Mouse (Mus musculus): ENCODE measurements around the gene Hscb. TPM values are rescaled to one million over a fixed set of nuclear protein-coding genes. Genes with fewer than 3 reads are reported as not detected.
A peak's percentile ranks its signal among the peaks of the same experiment; 100 is the strongest.

The Hscb gene
- total and polyA plus RNA-seq, 3 experiments = 56.7 to 94.2 (median 65.3) TPM

GRCm38 (mm10) chr5:110835959-110836358 lies 3.6 kb downstream of the Hscb start:
- peak; percentile 65 for ATAC-seq (ENCODE audit: extremely low read depth, insufficient number of reproducible peaks, low FRiP score, poor library complexity, severe bottlenecking)

GRCm38 (mm10) chr5:110831036-110831720 lies 8.4 kb downstream of the Hscb start:
- no peaks in the 10 kb centered on the region for H3K9me3 ChIP-seq (replicated peaks)
- H3K36me3 ChIP-seq (replicated peaks) = peaks cover 80% of the 10 kb centered on the region
- ATAC-seq (ENCODE audit: extremely low read depth, insufficient number of reproducible peaks, low FRiP score, poor library complexity, severe bottlenecking) (no peak), DNase-seq (ENCODE audit: low spot score) (no peak)
- H3K4me1 ChIP-seq (ENCODE audit: insufficient read depth, low read depth, low read length) = peaks cover 22% of the 10 kb centered on the region
- TF ChIP-seq GATA1 (IDR thresholded peaks at IDR 0.05; ENCODE audit: borderline replicate concordance, low read length) (no peak), POLR2AphosphoS5 (IDR thresholded peaks at IDR 0.05; ENCODE audit: insufficient replicate concordance, low read depth, low read length) (no peak), CTCF (IDR thresholded peaks at IDR 0.05; ENCODE audit: low read depth, low read length) (no peak), GATA2 (IDR thresholded peaks at IDR 0.05; ENCODE audit: borderline replicate concordance, low read depth, low read length) (no peak), TAL1 (conservative IDR thresholded peaks at IDR 0.05; ENCODE audit: low read depth, low read length) (no peak)
- no peak overlapping the region for H3K4me3 ChIP-seq (ENCODE audit: low read depth, low read length)
- H3K27me3 ChIP-seq (ENCODE audit: insufficient read depth, low read length) = no peaks in the 10 kb centered on the region

More at GRCm38 (mm10) chr5:110835959-110836358, 3.6 kb downstream of the Hscb start:
- peak; percentile 75 for DNase-seq (ENCODE audit: low spot score)
- Histone ChIP-seq H3K36me3 (replicated peaks) (peaks cover 45% of the 10 kb centered on the region), H3K4me1 (ENCODE audit: insufficient read depth, low read depth, low read length) (peaks cover 34% of the 10 kb centered on the region), H3K9me3 (replicated peaks) (no peaks in the 10 kb centered on the region), H3K4me3 (ENCODE audit: low read depth, low read length) (peak overlapping the region; percentile 51; the same call in 1 of the 2 replicates), H3K27me3 (ENCODE audit: insufficient read depth, low read length) (no peaks in the 10 kb centered on the region)
- TF ChIP-seq TAL1 (conservative IDR thresholded peaks at IDR 0.05; ENCODE audit: low read depth, low read length) (peak; percentile 89), CTCF (IDR thresholded peaks at IDR 0.05; ENCODE audit: low read depth, low read length) (peak; percentile 21; the same call in 1 of the 2 replicates), GATA1 (IDR thresholded peaks at IDR 0.05; ENCODE audit: borderline replicate concordance, low read length) (no peak)

DNA sequence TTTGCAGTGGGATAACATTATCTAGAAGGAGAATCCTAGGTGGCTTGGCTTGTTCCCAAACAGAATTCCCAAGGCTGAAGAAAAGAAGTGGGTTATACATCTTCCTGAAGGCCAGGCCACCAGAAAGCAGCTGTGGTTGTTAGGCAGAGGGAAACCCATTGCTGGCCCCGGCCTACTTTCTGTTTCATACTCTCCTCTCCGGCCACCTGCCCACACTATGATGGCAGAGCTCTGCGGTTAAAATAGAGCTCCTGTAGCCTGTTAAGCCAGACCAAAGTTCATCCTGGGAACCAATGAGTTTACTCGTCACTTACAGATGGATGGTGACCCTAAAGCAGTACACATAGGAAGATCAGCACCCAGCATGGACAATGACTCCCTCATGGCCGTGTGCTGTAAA lies 12.0 kb downstream of the Hscb start:
- Histone ChIP-seq H3K27me3 (ENCODE audit: insufficient read depth, low read length) (no peaks in the 10 kb centered on the region), H3K9me3 (replicated peaks) (no peaks in the 10 kb centered on the region), H3K4me1 (ENCODE audit: insufficient read depth, low read depth, low read length) (no peaks in the 10 kb centered on the region; the same call in 1 of the 2 replicates), H3K4me3 (ENCODE audit: low read depth, low read length) (no peak overlapping the region), H3K36me3 (replicated peaks) (peaks cover 65% of the 10 kb centered on the region)
- TF ChIP-seq POLR2AphosphoS5 (IDR thresholded peaks at IDR 0.05; ENCODE audit: insufficient replicate concordance, low read depth, low read length) (no peak), CTCF (IDR thresholded peaks at IDR 0.05; ENCODE audit: low read depth, low read length) (no peak), GATA2 (IDR thresholded peaks at IDR 0.05; ENCODE audit: borderline replicate concordance, low read depth, low read length) (no peak), TAL1 (conservative IDR thresholded peaks at IDR 0.05; ENCODE audit: low read depth, low read length) (no peak), GATA1 (IDR thresholded peaks at IDR 0.05; ENCODE audit: borderline replicate concordance, low read length) (no peak)
- no peak for ATAC-seq (ENCODE audit: extremely low read depth, insufficient number of reproducible peaks, low FRiP score, poor library complexity, severe bottlenecking)
- no peak for DNase-seq (ENCODE audit: low spot score)

- Histone ChIP-seq H3K9me3 (replicated peaks) (no peaks in the 10 kb centered on the region), H3K4me3 (ENCODE audit: low read depth, low read length) (no peak overlapping the region)
- no peak for ATAC-seq (ENCODE audit: extremely low read depth, insufficient number of reproducible peaks, low FRiP score, poor library complexity, severe bottlenecking)
Observed at GRCm38 (mm10) chr5:110826781-110827495, 12.6 kb downstream of the Hscb start.

GRCm38 (mm10) chr5:110824421-110824820 lies 15.2 kb downstream of the Hscb start:
- no peaks in the 10 kb centered on the region for H3K4me1 ChIP-seq (ENCODE audit: insufficient read depth, low read depth, low read length)
- H3K4me3 ChIP-seq (ENCODE audit: low read depth, low read length) = no peak overlapping the region
- H3K27me3 ChIP-seq (ENCODE audit: insufficient read depth, low read length) = no peaks in the 10 kb centered on the region
- no peaks in the 10 kb centered on the region for H3K9me3 ChIP-seq (replicated peaks)
- no peak for ATAC-seq (ENCODE audit: extremely low read depth, insufficient number of reproducible peaks, low FRiP score, poor library complexity, severe bottlenecking)
- peaks cover 38% of the 10 kb centered on the region for H3K36me3 ChIP-seq (replicated peaks)
- no peak for TF ChIP-seq GATA1 (IDR thresholded peaks at IDR 0.05; ENCODE audit: borderline replicate concordance, low read length)
- TF ChIP-seq POLR2AphosphoS5 (IDR thresholded peaks at IDR 0.05; ENCODE audit: insufficient replicate concordance, low read depth, low read length) = no peak
- TF ChIP-seq GATA2 (IDR thresholded peaks at IDR 0.05; ENCODE audit: borderline replicate concordance, low read depth, low read length) = no peak
- TF ChIP-seq TAL1 (conservative IDR thresholded peaks at IDR 0.05; ENCODE audit: low read depth, low read length) = no peak
- no peak for TF ChIP-seq CTCF (IDR thresholded peaks at IDR 0.05; ENCODE audit: low read depth, low read length)
- no peak for DNase-seq (ENCODE audit: low spot score)

More at GRCm38 (mm10) chr5:110826781-110827495, 12.6 kb downstream of the Hscb start:
- H3K27me3 ChIP-seq (ENCODE audit: insufficient read depth, low read length) = no peaks in the 10 kb centered on the region
- peaks cover 59% of the 10 kb centered on the region for H3K36me3 ChIP-seq (replicated peaks)
- no peaks in the 10 kb centered on the region for H3K4me1 ChIP-seq (ENCODE audit: insufficient read depth, low read depth, low read length)
- DNase-seq (ENCODE audit: low spot score) = no peak
- TF ChIP-seq TAL1 (conservative IDR thresholded peaks at IDR 0.05; ENCODE audit: low read depth, low read length) (no peak), CTCF (IDR thresholded peaks at IDR 0.05; ENCODE audit: low read depth, low read length) (no peak), POLR2AphosphoS5 (IDR thresholded peaks at IDR 0.05; ENCODE audit: insufficient replicate concordance, low read depth, low read length) (no peak), GATA1 (IDR thresholded peaks at IDR 0.05; ENCODE audit: borderline replicate concordance, low read length) (no peak), GATA2 (IDR thresholded peaks at IDR 0.05; ENCODE audit: borderline replicate concordance, low read depth, low read length) (no peak)

DNA sequence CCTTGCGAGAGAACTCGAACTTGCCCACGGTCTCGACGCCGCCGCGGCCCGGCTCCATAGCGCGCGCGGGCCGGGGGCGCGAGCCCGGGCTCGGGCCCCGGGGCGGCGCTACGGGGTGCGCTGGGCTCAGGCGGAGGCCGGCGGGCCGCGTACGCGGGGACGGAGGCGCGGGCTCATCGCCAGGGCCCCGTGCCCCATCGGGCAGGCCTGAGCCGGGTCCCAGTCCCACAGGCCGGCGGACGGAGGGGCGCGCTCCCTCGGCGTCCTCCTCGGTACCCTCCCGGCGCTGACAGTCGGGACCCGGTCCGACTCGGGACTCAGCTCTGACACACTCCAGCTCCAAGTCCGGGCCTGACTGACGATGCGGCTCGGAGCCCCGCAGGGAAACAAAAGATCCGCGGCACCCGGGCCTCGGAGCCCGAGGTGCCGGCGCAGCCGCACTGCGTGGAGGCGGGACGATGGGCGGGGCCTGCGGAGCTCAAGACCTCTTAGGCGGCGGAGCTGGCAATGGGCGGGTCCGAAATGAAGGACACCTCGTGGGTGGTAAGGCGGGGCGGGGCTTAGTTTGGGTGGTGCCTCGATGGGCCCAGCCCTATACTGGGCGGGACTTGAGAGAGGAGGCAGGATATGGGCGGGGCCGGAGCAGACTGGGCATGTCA lies 29.8 kb downstream of the Hscb start, which contains the start of gene Ulk1:
TSS of gene Ulk1 (minus strand) at position 431 of the 659 bp plus-strand sequence.
- peak; percentile 96 for ATAC-seq (ENCODE audit: extremely low read depth, insufficient number of reproducible peaks, low FRiP score, poor library complexity, severe bottlenecking)
- H3K36me3 ChIP-seq (replicated peaks) = peaks cover 32% of the 10 kb centered on the region
- TF ChIP-seq CTCF (IDR thresholded peaks at IDR 0.05; ENCODE audit: low read depth, low read length) = no peak
- no peak for TF ChIP-seq GATA2 (IDR thresholded peaks at IDR 0.05; ENCODE audit: borderline replicate concordance, low read depth, low read length)
- TF ChIP-seq POLR2AphosphoS5 (IDR thresholded peaks at IDR 0.05; ENCODE audit: insufficient replicate concordance, low read depth, low read length) = no peak
- TF ChIP-seq TAL1 (conservative IDR thresholded peaks at IDR 0.05; ENCODE audit: low read depth, low read length) = no peak
- TF ChIP-seq GATA1 (IDR thresholded peaks at IDR 0.05; ENCODE audit: borderline replicate concordance, low read length) = no peak
- no peaks in the 10 kb centered on the region for H3K27me3 ChIP-seq (ENCODE audit: insufficient read depth, low read length)
- H3K4me3 ChIP-seq (ENCODE audit: low read depth, low read length) = peak within 1 kb of the TSS; percentile 96
- H3K9me3 ChIP-seq (replicated peaks) = no peaks in the 10 kb centered on the region
- H3K4me1 ChIP-seq (ENCODE audit: insufficient read depth, low read depth, low read length) = peaks cover 61% of the 10 kb centered on the region
- DNase-seq (ENCODE audit: low spot score) = peak; percentile 95
